Mouse (Mus musculus): Measurements from ENCODE around the gene Tmem39a.

DNA sequence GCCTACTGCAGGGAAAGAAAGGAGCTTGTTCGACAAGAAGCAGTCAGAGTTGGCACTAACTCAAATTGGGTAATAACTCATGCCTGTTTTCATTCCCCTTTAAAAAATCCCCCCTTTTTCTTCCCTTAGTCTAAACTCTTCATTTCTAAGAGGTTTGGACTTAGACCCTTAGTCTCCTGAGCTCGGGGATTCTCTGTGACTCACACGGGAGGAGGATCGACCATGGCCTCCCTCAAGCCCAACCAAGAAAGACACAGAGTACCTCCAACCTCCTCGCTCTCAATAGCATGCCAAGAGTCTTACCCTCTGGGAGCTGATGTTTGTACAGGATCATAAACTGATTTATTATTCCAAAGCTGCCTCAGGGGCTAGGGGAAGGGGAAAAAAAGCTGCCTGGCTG is 54.1 kb downstream of the Tmem39a start:
- TF ChIP-seq CTCF (IDR thresholded peaks at IDR 0.05; ENCODE audit: extremely low read depth, insufficient read depth, insufficient read length, insufficient replicate concordance): no peak
- no peak for TF ChIP-seq POLR2A (IDR thresholded peaks at IDR 0.05; ENCODE audit: low read depth, low read length)
